Comparison of ENCODE assay signal across 8 mouse cellular contexts in genomic region chr4:24574276-24574675, GRCm38 (mm10).
DNase-seq lines count a peak whose midpoint lies in the region; ATAC-seq and TF ChIP-seq lines count a peak whose summit lies in the region.

No protein-coding gene starts in this region.

- H3K27me3 ChIP-seq in forebrain, embryonic 12.5 days: no peaks in the 10 kb centered on the region
- no peaks in the 10 kb centered on the region for H3K27me3 ChIP-seq in hindbrain, embryonic 10.5 days (ENCODE audit: insufficient read depth, poor library complexity, severe bottlenecking)
- no peaks in the 10 kb centered on the region for H3K27me3 ChIP-seq in lung, embryonic 16.5 days (ENCODE audit: control insufficient read depth, insufficient read depth, low read depth, low read length)
- no peaks in the 10 kb centered on the region for H3K27me3 ChIP-seq in thymus, adult 2 months (ENCODE audit: control insufficient read depth, insufficient read depth, low read length)

- in situ Hi-C loops in ES-E14 (cut with MboI; ENCODE audit: low sequenced_read_pairs in 2 of 2, unreplicated experiment in 2 of 2): no loop called here

- H3K9ac ChIP-seq in ES-E14 (ENCODE audit: insufficient read depth, low read depth, low read length, poor library complexity, severe bottlenecking): no peak overlapping the region
- no peak overlapping the region for H3K9ac ChIP-seq in forebrain, embryonic 12.5 days
- no peak overlapping the region for H3K9ac ChIP-seq in lung, embryonic 16.5 days (ENCODE audit: low read length)

- no peak overlapping the region for H3K4me2 ChIP-seq in forebrain, embryonic 12.5 days
- no peak overlapping the region for H3K4me2 ChIP-seq in lung, embryonic 16.5 days (ENCODE audit: low read depth, low read length)

- peaks cover 6% of the 10 kb centered on the region for H3K36me3 ChIP-seq in ES-E14 (ENCODE audit: control insufficient read depth, insufficient read depth, low read length, poor library complexity, severe bottlenecking)
- H3K36me3 ChIP-seq in forebrain, embryonic 12.5 days (replicated peaks): peaks cover 9% of the 10 kb centered on the region
- peaks cover 35% of the 10 kb centered on the region for H3K36me3 ChIP-seq in hindbrain, embryonic 10.5 days
- peaks cover 6% of the 10 kb centered on the region for H3K36me3 ChIP-seq in lung, embryonic 16.5 days (ENCODE audit: control insufficient read depth, insufficient read depth, low read length)
- H3K36me3 ChIP-seq in thymus, adult 2 months (ENCODE audit: control insufficient read depth, insufficient read depth, low read length): no peaks in the 10 kb centered on the region

- peak; percentile 60 for DNase-seq in ES-E14 (ENCODE audit: low read depth, low spot score)
- DNase-seq in c-Kit-positive CD71-negative TER-119-negative erythroid progenitor cells, embryonic 14.5 days (ENCODE audit: low read depth): peak; percentile 53
- DNase-seq in hindbrain, embryonic 10.5 days (ENCODE audit: low spot score): peak; percentile 78
- DNase-seq in layer of hippocampus, adult 9-10 months (ENCODE audit: low spot score): peak; percentile 87
- DNase-seq in ovary, postnatal 10 days (ENCODE audit: low spot score): peak; percentile 52
- peak; percentile 74 for DNase-seq in thymus, adult 2 months

- no peak for TF ChIP-seq POLR2A in thymus, adult 2 months (IDR thresholded peaks at IDR 0.05; ENCODE audit: control insufficient read depth, extremely low read depth, insufficient read depth, low read length, poor library complexity)

- no peaks in the 10 kb centered on the region for H3K4me1 ChIP-seq in ES-E14 (ENCODE audit: control insufficient read depth in 2 of 2, insufficient read depth in 2 of 2, low read length in 2 of 2, poor library complexity in 1 of 2)
- H3K4me1 ChIP-seq in forebrain, embryonic 12.5 days: no peaks in the 10 kb centered on the region
- no peaks in the 10 kb centered on the region for H3K4me1 ChIP-seq in hindbrain, embryonic 10.5 days (replicated peaks)
- no peaks in the 10 kb centered on the region for H3K4me1 ChIP-seq in lung, embryonic 16.5 days (replicated peaks; ENCODE audit: control insufficient read depth, insufficient read depth, low read length)
- H3K4me1 ChIP-seq in thymus, adult 2 months (replicated peaks; ENCODE audit: control insufficient read depth, insufficient read depth, low read length): no peaks in the 10 kb centered on the region

- WGBS in forebrain, embryonic 12.5 days: 23% methylated on average over 6 of the region's 6 CpGs
- WGBS in hindbrain, embryonic 10.5 days: 25% methylated on average over 6 of the region's 6 CpGs
- WGBS in lung, embryonic 16.5 days: 15% methylated on average over 6 of the region's 6 CpGs
- 24% methylated on average over 6 of the region's 6 CpGs for WGBS in thymus, adult 2 months

- H3K9me3 ChIP-seq in ES-E14 (ENCODE audit: control insufficient read depth, insufficient read depth, low read depth, low read length): 0 out of 2 replicates have a peak, but pooled peaks cover 3% of the 10 kb centered on the region
- no peaks in the 10 kb centered on the region for H3K9me3 ChIP-seq in forebrain, embryonic 12.5 days
- no peaks in the 10 kb centered on the region for H3K9me3 ChIP-seq in hindbrain, embryonic 10.5 days
- H3K9me3 ChIP-seq in lung, embryonic 16.5 days (ENCODE audit: control insufficient read depth, low read length): no peaks in the 10 kb centered on the region

- H3K27ac ChIP-seq in ES-E14 (ENCODE audit: insufficient read depth, low read depth, low read length, poor library complexity, severe bottlenecking): no peak overlapping the region
- H3K27ac ChIP-seq in forebrain, embryonic 12.5 days: no peak overlapping the region
- H3K27ac ChIP-seq in hindbrain, embryonic 10.5 days: no peak overlapping the region
- H3K27ac ChIP-seq in lung, embryonic 16.5 days (ENCODE audit: low read length): no peak overlapping the region
- no peak overlapping the region for H3K27ac ChIP-seq in thymus, adult 2 months (ENCODE audit: control insufficient read depth, insufficient read depth, low read length)

- peak; percentile 39; the same call in 1 of the 2 replicates for TF ChIP-seq CTCF in thymus, adult 2 months (IDR thresholded peaks at IDR 0.05; ENCODE audit: borderline replicate concordance, control insufficient read depth, extremely low read depth, insufficient read depth, low read length, poor library complexity)

- H3K4me3 ChIP-seq in ES-E14 (ENCODE audit: insufficient read depth in 1 of 2, low read depth in 1 of 2, low read length in 2 of 2, poor library complexity in 1 of 2, severe bottlenecking in 1 of 2): no peak overlapping the region
- H3K4me3 ChIP-seq in forebrain, embryonic 12.5 days (replicated peaks): no peak overlapping the region
- no peak overlapping the region for H3K4me3 ChIP-seq in hindbrain, embryonic 10.5 days
- no peak overlapping the region for H3K4me3 ChIP-seq in lung, embryonic 16.5 days (ENCODE audit: low read length)
- no peak overlapping the region for H3K4me3 ChIP-seq in thymus, adult 2 months (ENCODE audit: control insufficient read depth, insufficient read depth, low read length)

- ATAC-seq in forebrain, embryonic 12.5 days (ENCODE audit: low FRiP score): peak; percentile 81
- ATAC-seq in lung, embryonic 16.5 days (ENCODE audit: low read depth): peak; percentile 54; the same call in 1 of the 2 replicates

TF ChIP-seq in ES-E14, 5 proteins besides CTCF, POLR2A, EP300 and RAD21:
- TF ChIP-seq CHD2 (IDR thresholded peaks at IDR 0.05; ENCODE audit: low read depth, low read length) (no peak), MAFK (IDR thresholded peaks at IDR 0.05; ENCODE audit: insufficient read depth, low read depth, low read length) (no peak), ZC3H11A (IDR thresholded peaks at IDR 0.05; ENCODE audit: borderline replicate concordance, low read depth, low read length) (no peak), HCFC1 (IDR thresholded peaks at IDR 0.05; ENCODE audit: borderline replicate concordance, insufficient read depth, low read length) (no peak), ZNF384 (IDR thresholded peaks at IDR 0.05; ENCODE audit: low read depth, low read length) (no peak)
